Mouse (Mus musculus): ENCODE results near the gene Slc13a2.

Slc13a2 gene

DNA sequence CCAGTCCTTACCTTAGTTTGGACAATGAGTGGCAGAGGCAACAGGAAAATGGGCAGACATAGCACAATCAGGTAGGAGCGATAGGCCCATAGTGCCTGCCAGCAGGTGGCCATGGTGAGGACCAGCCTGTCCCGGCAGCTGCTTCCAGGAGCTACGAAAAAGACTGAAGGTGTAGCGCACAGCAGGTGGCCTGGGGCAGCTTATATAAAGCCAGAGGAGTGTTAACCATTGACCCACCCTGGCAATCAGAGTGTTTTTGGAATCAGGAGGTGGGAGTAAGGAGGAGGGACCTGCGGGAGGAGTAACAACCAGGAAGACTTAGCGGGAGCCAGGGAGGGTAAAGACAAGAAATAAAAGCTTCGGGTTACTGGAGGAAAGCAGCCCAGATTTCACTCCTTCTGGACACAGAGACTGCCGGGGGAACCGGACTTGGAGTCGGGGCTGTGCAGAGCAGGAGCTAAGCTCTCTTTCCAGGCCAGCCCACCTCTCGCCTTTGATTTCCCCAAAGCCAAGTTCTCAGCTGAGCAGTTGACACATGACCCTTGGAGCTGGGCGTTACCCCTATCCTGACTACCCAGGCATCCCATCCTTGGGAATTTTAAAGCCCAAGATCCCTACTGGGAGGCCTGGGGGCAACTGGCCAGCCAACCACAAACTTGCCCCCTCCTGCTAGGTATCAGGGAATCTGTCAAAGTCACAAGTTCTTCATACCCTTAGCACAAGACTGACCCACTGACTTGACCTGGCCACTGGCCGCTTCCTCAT lies at the start of gene Slc13a2:
Gene Slc13a2 (minus strand): TSS at position 163 of the 765 bp plus-strand sequence.
- no peak for DNase-seq

DNA sequence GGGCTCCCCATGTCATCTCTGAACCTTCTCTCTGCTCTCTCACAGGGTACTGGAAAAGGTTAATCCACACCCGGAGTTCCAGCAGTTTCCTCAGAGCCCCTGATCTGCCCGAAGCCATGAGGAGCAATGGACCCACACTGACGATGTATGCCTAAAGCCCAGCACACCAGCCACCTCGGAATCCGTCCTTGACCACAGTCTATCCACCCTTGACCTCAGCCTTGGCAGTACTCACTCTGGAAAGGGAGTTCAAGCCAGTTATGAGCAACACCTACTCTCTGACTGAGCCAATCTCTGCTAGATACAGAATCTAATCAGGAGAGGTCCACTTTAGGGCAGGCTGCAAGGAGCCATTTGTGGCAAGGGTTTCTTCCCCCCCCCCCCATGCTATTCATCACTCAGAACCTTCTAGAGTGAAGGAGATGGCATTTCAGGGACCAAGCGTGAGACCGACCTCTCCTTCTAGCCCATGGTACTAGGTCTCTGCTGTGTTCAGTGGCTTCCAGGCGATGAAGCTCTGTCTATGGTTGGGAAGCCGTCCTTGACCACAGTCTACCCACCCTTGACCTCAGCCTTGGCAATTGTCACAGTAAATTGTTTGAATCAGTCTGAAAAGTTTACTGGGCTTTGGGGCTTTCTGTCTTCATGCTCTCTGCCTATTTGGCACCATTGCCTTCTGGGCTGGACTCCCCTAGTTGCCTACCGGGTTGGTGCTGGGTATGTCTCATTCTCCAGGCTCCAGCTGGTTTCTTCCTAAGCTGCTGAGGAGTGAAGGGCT lies 49.5 kb upstream of the Slc13a2 start:
- DNase-seq, result no peak

- no peak for DNase-seq
Observed at GRCm38 (mm10) chr11:78467932-78468331, 45.9 kb upstream of the Slc13a2 start.

GRCm38 (mm10) chr11:78467515-78467914 lies 45.5 kb upstream of the Slc13a2 start:
- no peak for DNase-seq

DNA sequence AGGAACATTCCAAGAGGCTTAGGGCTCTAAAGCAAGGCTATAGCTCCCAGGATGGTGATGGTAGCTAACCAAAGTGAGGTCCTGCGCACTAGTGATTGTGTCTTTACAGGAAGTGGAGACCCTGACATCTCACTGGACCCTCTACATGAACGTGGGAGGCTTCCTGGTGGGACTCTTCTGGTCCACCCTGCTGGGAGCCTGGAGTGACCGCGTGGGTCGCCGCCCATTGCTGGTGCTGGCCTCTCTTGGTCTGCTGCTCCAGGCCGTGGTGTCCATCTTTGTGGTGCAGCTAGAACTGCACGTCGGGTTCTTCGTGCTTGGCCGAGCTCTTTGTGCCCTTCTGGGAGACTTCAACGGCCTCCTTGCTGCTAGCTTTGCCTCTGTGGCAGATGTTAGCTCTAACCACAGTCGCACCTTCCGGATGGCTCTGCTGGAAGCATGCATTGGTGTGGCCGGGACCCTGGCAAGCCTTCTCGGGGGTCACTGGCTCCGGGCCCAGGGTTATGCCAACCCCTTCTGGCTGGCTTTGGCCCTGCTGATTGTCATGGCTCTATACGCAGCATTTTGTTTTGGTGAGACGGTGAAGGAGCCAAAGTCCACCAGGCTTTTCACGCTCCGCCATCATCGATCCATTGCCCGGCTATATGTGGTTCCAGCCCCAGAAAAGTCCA lies 44.4 kb upstream of the Slc13a2 start:
- no peak for DNase-seq

- DNase-seq, result peak; percentile 46
Observed at GRCm38 (mm10) chr11:78465568-78466180, 43.7 kb upstream of the Slc13a2 start, which contains the start of gene Slc46a1. Slc46a1 (plus strand) TSS chr11:78465697.

- DNase-seq, result no peak
Observed at GRCm38 (mm10) chr11:78465116-78465515, 43.1 kb upstream of the Slc13a2 start.

DNA sequence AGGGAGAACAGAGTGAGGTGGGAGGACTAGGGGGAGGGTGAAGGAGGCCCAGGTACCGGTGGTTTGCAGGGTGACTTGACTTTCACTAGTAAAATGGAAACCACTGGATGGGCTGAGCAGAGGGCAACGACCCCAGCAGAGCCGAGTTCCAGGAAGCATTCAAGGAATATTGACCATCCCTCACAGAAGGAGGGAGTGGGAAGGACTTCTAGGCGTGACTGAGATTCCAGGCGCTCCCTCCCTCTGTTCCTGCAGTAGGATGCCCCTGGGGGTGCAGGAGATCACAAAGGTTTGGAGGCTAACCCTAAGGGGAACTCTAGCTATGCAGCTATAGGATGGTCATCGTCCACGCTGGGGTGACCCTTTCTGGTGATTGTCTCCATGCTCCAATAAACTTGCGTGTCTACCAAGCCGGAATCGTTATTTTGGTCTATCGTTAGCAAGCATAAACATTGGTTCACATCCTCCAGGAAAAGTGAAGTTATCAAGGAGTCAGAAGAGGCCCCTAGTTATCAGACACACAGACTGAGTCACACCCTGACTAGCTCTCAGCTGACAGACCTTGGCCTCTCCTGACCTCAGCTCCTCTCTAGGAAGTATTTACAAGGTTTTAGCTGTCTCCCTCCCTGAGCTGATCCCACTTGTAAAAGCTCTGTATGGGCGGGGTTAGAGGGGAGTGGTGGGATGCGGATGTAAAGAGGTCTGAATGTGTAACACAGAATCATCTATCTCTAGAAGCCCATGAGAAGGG lies 41.4 kb upstream of the Slc13a2 start:
- no peak for DNase-seq

DNA sequence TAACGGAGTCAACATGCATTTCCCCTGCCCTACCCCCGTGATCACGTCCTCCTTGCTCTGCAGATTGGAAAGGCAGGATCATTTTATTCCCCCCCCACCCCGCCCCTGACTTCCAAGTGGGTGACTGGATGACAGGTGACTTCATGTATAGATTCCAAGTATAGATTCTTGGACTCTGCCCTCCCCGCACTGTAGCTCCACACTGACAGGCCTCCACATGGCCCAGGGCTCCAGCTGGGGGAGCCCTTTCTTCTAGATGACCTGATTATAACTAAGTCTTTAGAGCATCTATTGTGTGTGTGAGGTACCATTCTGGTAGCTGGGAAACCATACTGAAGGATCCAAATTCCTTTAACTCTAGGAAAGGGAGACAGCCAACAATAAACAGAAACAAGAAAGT lies 40.7 kb upstream of the Slc13a2 start:
- DNase-seq, result no peak

DNA sequence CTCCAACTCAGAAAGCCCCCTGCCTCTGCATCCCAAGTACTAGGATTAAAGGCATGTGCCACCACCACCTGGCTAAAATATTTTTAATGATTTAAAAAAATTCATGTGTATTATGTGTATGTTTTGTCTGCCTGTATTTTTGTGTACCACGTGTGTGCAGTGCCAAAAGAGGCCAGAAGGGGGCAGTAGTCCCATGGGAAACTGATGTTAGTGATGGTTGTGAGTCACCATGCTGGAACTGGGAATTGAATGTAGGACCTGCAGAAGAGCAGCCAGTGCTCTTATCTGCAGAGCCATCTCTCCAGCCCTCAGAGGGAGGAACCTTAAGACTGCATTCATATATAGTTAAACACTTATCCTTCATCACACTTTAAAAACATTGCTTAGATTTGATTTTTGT lies 39.9 kb upstream of the Slc13a2 start:
- no peak for DNase-seq

- DNase-seq, result no peak
Observed at GRCm38 (mm10) chr11:78458740-78459139, 36.7 kb upstream of the Slc13a2 start.

DNA sequence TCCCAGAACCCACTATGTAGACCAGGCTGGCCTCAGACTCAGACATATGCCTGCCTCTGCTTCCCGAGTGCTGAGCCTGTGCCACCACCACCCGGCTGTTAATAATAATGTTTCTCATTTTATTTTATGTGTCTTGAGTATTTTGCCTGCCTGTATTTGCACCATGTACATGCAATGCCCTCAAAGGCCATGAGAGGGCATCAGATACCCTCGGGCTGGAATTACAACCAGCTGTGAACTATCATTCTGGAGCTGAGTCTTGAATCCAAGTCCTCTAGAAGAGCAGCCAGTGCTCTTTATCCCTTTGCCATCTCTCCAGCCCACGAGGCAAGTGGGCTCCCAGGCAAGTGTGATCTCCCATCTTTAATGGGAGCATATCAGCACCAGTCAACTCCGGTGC lies 33.3 kb upstream of the Slc13a2 start:
- no peak for DNase-seq

GRCm38 (mm10) chr11:78454276-78454675 lies 32.3 kb upstream of the Slc13a2 start:
- no peak for DNase-seq

DNA sequence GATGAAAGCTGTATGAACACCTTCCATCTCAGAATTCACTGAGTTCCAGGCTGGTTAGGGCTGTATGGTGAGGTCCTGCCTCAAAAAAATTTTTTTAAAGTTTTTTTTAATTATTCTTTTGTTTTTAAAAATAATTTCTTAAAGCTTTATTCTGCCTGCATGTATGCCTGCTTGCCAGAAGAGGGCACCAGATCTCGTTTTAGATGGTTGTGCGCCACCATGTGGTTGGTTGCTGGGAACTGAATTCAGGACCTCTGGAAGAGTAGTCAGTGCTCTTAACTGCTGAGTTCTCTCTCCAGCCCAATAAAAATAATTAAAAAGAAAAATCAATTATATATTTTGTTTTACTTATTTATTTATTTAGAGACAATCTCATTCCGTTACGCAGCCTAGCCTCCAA lies 31.7 kb upstream of the Slc13a2 start:
- DNase-seq, result peak; percentile 37

GRCm38 (mm10) chr11:78450337-78450736 lies 28.3 kb upstream of the Slc13a2 start:
- DNase-seq, result no peak

DNA sequence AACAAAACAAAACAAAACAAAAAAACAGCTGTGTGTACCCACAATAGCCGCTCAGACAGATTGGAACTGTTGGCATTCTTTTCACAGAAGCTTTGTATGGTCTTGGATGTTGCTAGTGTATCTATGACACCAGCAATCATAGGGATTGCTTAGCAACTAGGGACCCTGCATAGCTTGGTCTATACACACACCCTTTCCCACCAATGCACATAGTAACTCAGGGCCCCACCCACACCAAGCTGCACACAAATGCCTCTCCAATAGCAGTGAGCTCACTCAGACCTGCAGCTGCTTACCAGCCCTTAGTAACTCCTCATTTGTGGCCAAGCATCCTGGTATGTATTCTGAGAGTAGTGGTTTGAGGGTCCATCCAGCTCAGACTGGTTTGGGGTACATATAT lies 26.2 kb upstream of the Slc13a2 start:
- DNase-seq, result no peak

GRCm38 (mm10) chr11:78447168-78447567 lies 25.2 kb upstream of the Slc13a2 start:
- DNase-seq, result no peak

GRCm38 (mm10) chr11:78443115-78443514 lies 21.1 kb upstream of the Slc13a2 start:
- no peak for DNase-seq

DNA sequence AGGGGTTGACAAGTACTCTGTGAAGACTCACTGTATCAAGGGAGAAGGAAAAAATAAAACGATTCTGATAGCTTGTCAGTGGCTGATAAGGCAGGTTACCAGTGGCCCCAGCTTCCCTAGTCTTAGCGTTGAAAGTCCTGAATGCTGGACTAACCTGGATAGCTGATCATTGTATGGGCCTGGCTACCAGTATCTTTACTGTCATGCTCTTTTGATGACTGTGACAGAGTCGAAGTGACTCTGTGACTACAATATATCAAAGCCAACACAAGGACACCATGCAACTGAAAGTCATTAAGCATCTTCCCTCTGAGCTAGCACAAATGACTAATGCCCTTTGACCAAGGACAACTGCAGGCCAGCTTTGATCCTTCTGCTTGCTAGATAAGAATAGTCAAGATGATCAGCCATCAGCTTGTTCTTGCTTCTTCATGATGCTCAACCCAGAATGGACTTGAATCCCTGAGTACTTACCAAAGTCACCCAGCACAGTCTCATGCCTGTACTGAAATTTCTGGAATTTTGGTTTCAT lies 16.4 kb upstream of the Slc13a2 start:
- DNase-seq, result no peak

DNA sequence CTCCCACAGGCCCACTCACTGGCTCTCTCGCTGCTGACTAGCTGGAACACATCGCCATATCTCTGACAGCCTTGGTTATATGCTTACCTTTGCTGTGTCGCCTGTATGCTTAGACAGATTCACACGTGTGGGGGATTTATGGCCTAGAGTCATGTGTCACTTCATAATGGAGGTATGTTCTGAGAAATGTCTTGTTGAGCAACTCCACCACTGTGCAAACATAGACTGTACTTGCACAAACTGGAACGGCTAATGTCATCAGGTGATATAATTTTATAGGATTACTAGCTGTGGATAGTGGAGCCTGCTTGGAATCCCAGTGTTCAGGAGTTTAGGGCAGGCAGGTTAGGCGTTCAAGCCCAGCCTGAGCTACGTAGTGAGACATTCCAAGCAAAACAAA lies 15.2 kb upstream of the Slc13a2 start:
- no peak for DNase-seq

DNA sequence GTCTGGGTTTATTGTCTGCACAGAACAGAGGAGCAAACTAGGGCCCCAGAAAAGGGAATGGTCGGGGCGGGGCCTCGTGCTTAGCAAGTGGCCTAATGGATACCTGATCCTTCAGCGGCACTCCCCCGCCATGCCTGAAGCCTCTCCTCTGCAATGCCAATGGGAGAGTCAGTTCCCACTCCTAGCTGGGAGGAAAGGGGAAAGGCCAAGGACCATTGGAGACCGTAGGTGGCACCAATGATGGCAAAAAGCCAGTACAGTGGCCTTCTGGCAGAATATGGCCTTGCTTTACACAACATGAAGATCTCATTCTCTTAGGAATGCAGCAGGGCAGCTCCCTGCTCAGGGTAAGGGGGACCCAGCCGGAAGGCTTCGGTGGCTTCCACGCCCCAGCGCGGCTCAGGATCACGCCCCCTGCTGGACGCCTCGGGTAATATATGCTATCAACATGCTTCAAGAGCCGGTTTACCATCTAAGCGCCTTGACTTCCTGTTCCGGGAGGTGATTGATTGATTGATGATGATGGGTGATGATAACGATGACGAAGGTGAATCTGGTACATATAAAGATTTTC lies 13.8 kb upstream of the Slc13a2 start:
- no peak for DNase-seq

DNA sequence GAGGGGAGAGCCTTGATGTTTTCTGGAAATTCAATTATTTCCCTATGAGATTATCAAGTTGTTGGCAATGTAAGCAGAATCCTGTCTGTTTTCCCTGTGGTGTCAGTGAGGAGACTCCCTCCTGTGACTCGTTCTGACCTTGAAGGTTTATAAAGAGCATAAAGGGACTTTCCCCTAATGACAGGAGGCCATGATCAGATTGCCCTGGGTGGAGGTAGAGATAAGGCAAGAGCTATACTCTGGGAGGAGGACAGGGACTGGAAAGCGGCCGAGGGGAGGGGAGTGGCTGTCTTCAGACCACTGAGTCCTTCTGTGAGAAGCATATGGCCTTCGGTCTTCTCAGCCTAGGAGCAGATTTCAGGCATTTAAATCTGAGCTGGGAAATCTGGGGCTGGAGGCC lies 12.0 kb upstream of the Slc13a2 start:
- no peak for DNase-seq

All from cerebellum, adult 11 months (tissue).